Mouse (Mus musculus) heart, postnatal 0 days (tissue): Measurements from ENCODE around the gene Slc2a4. TPM values are rescaled to one million over a fixed set of nuclear protein-coding genes. Genes with fewer than 3 reads are reported as not detected.
"Not testable (repeated sequence)": the region's sequence is repeated elsewhere in the genome, so short reads cannot be mapped to it uniquely, and the experiment has no call there.

ENCODE experiments used
- ATAC-seq: fragments of 200-750 bp; cut with Nextera tagmentation; 2 replicates; pipeline ENCODE4 v1.8.0; 2017; ENCODE audit warnings: low read depth, moderate number of reproducible peaks, moderate library complexity; ENCODE audit not compliant: insufficient read depth
- DNase-seq: peaks from one replicate; pipeline ENCODE4 v3.0.0-alpha.2; 2016; ENCODE audit warnings: low spot score
- H3K27ac ChIP-seq: fragments of 300-500 bp; sonication (generic); 2 replicates; pipeline ENCODE4 v1.5.1; 2014; ENCODE audit warnings: low read depth, mild to moderate bottlenecking
- H3K27me3 ChIP-seq: fragments of 300-500 bp; sonication (generic); 2 replicates; pipeline ENCODE4 v1.6.1; 2014; ENCODE audit warnings: low read length, mixed read lengths; ENCODE audit not compliant: control insufficient read depth, insufficient read depth
- H3K36me3 ChIP-seq: fragments of 300-500 bp; sonication (generic); replicated peaks from 2 replicates; pipeline ENCODE4 v1.6.1; 2014; ENCODE audit warnings: low read length, mixed read lengths; ENCODE audit not compliant: control insufficient read depth, insufficient read depth
- H3K4me1 ChIP-seq: fragments of 300-500 bp; sonication (generic); 2 replicates; pipeline ENCODE4 v1.6.1; 2014; ENCODE audit warnings: antibody characterized with exemption; ENCODE audit not compliant: control insufficient read depth, insufficient read depth
- H3K4me2 ChIP-seq: fragments of 300-500 bp; sonication (generic); 2 replicates; pipeline ENCODE4 v1.6.1; 2014; ENCODE audit warnings: low read depth, mild to moderate bottlenecking, low read length, moderate library complexity
- H3K4me3 ChIP-seq: fragments of 300-500 bp; sonication (generic); 2 replicates; pipeline ENCODE4 v1.5.1; 2014; ENCODE audit warnings: low read depth, low read length
- H3K9ac ChIP-seq: fragments of 300-500 bp; sonication (generic); replicated peaks from 2 replicates; pipeline ENCODE4 v1.6.1; 2014; ENCODE audit warnings: low read depth, low read length, mixed read lengths
- H3K9me3 ChIP-seq: fragments of 300-500 bp; sonication (generic); replicated peaks from 2 replicates; pipeline ENCODE4 v1.6.1; 2016; ENCODE audit warnings: low read length; ENCODE audit not compliant: control insufficient read depth
- CTCF ChIP-seq: IDR thresholded peaks from 2 replicates; pipeline ENCODE4 v1.5.1; 2016; ENCODE audit warnings: antibody characterized with exemption, control low read depth, low read depth
- EP300 ChIP-seq: IDR thresholded peaks from 2 replicates; pipeline ENCODE4 v1.6.1; 2016; ENCODE audit warnings: antibody characterized with exemption, low read depth
- WGBS: fragments of 180-500 bp; shearing (Covaris S2); extraction: QIAGEN DNeasy Blood & Tissue Kit; methylation state at CpG from one replicate; pipeline ENCODE4 v1.1.7; 2014; 5-methylcytosine and 5-hydroxymethylcytosine counted together
- polyA plus RNA-seq: library from polyadenylated mRNA; unstranded; fragments of >200 nt; fragmentation: Nextera tagmentation; extraction: Ambion mirVana; gene quantifications from 2 replicates; pipeline ENCODE4 v1.2.1, GENCODE M21; 2015
- total RNA-seq: library from RNA; depleted of rRNA; stranded (reverse); fragments of >200 nt; gene quantifications from 2 replicates; pipeline ENCODE4 v1.2.3, GENCODE M21; 2014; ENCODE audit warnings: low replicate concordance

Slc2a4 gene
- total and polyA plus RNA-seq, 2 experiments from 2014 or later: 89.2 to 267 TPM

- no peaks in the 10 kb centered on the region for H3K36me3 ChIP-seq
- no peak for DNase-seq
- no peaks in the 10 kb centered on the region for H3K9me3 ChIP-seq
- no peak overlapping the region for H3K4me2 ChIP-seq
- ATAC-seq: no peak
- H3K9ac ChIP-seq: no peak overlapping the region
- peaks cover 10% of the 10 kb centered on the region for H3K4me1 ChIP-seq
- peaks cover 8% of the 10 kb centered on the region for H3K27me3 ChIP-seq
- no peak overlapping the region for H3K27ac ChIP-seq
- TF ChIP-seq EP300 (no peak), CTCF (no peak)
- H3K4me3 ChIP-seq: no peak overlapping the region
- WGBS: 59% methylated on average over 8 of the region's 8 CpGs
Measured at GRCm38 (mm10) chr11:69931769-69932168, 16.2 kb downstream of the Slc2a4 start.

GRCm38 (mm10) chr11:69930967-69931537 is 16.9 kb downstream of the Slc2a4 start:
- ATAC-seq (no peak), DNase-seq (no peak)
- TF ChIP-seq CTCF: no peak
- no peak for TF ChIP-seq EP300
- H3K4me3 ChIP-seq: no peak overlapping the region
- H3K27ac ChIP-seq: no peak overlapping the region; the same call in 1 of the 2 replicates
- H3K4me2 ChIP-seq: no peak overlapping the region
- no peak overlapping the region for H3K9ac ChIP-seq
- 54% methylated on average over 3 of the region's 3 CpGs for WGBS
- no peaks in the 10 kb centered on the region for H3K36me3 ChIP-seq
- peaks cover 6% of the 10 kb centered on the region for H3K4me1 ChIP-seq
- H3K27me3 ChIP-seq: peaks cover 8% of the 10 kb centered on the region
- no peaks in the 10 kb centered on the region for H3K9me3 ChIP-seq

- H3K4me1 ChIP-seq, H3K4me3 ChIP-seq, H3K36me3 ChIP-seq, H3K27me3 ChIP-seq, DNase-seq, H3K9ac ChIP-seq, H3K9me3 ChIP-seq, H3K4me2 ChIP-seq, ATAC-seq, H3K27ac ChIP-seq: not testable (repeated sequence)
- WGBS: 86% methylated on average over 8 of the region's 8 CpGs
Measured at GRCm38 (mm10) chr11:69930176-69930575, 17.8 kb downstream of the Slc2a4 start.

GRCm38 (mm10) chr11:69929712-69930111 is 18.3 kb downstream of the Slc2a4 start:
- TF ChIP-seq CTCF (no peak), EP300 (no peak)
- Histone ChIP-seq H3K4me3 (no peak overlapping the region), H3K27ac (no peak overlapping the region), H3K36me3 (no peaks in the 10 kb centered on the region), H3K27me3 (peaks cover 2% of the 10 kb centered on the region; the same call in 1 of the 2 replicates), H3K4me2 (no peak overlapping the region), H3K4me1 (no peaks in the 10 kb centered on the region), H3K9me3 (no peaks in the 10 kb centered on the region), H3K9ac (no peak overlapping the region)
- DNase-seq (no peak), ATAC-seq (no peak)
- WGBS: 38% methylated on average over 4 of the region's 4 CpGs

- no peak for ATAC-seq
- Histone ChIP-seq H3K36me3 (no peaks in the 10 kb centered on the region), H3K27me3 (no peaks in the 10 kb centered on the region), H3K4me1 (no peaks in the 10 kb centered on the region), H3K4me3 (no peak overlapping the region), H3K9me3 (no peaks in the 10 kb centered on the region), H3K9ac (no peak overlapping the region), H3K27ac (no peak overlapping the region), H3K4me2 (no peak overlapping the region)
- TF ChIP-seq CTCF (no peak), EP300 (no peak)
- no peak for DNase-seq
- WGBS: 91% methylated on average over 2 of the region's 2 CpGs
Measured at GRCm38 (mm10) chr11:69927501-69927900, 20.5 kb downstream of the Slc2a4 start.

- DNase-seq (no peak), ATAC-seq (no peak)
- H3K36me3 ChIP-seq: peaks cover 13% of the 10 kb centered on the region
- TF ChIP-seq EP300 (no peak), CTCF (no peak)
- H3K4me1 ChIP-seq: peaks cover 9% of the 10 kb centered on the region
- no peak overlapping the region for H3K9ac ChIP-seq
- H3K27me3 ChIP-seq: no peaks in the 10 kb centered on the region
- 57% methylated on average over 3 of the region's 3 CpGs for WGBS
- H3K4me2 ChIP-seq: no peak overlapping the region
- no peaks in the 10 kb centered on the region for H3K9me3 ChIP-seq
- no peak overlapping the region for H3K4me3 ChIP-seq
- peak overlapping the region; percentile 98 for H3K27ac ChIP-seq
Measured at GRCm38 (mm10) chr11:69922796-69923195, 25.2 kb downstream of the Slc2a4 start.
